Mouse (Mus musculus): Measurements from ENCODE around the gene Itpr1.

DNA sequence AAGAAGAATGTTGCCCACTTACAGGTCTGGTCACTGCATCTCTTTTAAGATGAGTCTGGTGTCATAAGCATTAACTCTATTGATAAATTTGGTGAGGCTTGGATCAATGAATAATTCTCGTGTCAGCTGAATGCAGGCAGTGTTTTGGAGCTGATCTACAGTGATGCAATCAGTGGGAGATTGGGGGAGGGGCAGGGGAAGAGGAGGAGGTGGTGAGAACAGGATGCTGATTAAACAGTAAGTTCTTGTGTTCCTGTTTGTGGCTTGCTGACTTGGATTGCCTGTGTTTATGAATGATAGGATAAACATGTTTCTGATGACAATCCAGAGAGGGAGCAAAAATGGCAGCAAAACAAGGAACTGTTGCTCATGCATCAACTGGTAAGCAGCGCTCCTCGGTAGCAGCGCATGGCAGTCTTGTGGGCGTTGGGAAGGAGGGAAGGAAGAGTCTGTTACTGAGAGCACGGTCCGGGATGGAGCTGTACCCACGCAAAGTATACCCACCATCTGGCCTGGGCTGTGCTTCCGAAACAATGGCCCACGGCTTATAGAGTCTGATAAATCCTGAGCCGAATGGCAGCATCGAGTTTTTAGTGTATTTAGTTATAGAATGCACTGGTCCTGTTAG, 64.1 kb downstream of the Itpr1 start:
- TF ChIP-seq CTCF (IDR thresholded peaks at IDR 0.05; ENCODE audit: low read depth, low read length): no peak
- TF ChIP-seq EP300 (IDR thresholded peaks at IDR 0.05; ENCODE audit: insufficient read depth, low read depth, low read length): no peak

Data from ES-Bruce4 (cell line).